Mouse (Mus musculus) cerebellum, adult 2 months (tissue): ENCODE results near the gene Map4.

Source experiments
- CTCF ChIP-seq: fragments of 200-500 bp; IDR thresholded peaks from 2 replicates; pipeline ENCODE4 v1.5.1; 2011; ENCODE audit warnings: low read depth, mild to moderate bottlenecking, control low read depth, low read length, moderate library complexity, borderline replicate concordance; ENCODE audit not compliant: insufficient read depth
- POLR2A ChIP-seq: fragments of 200-500 bp; IDR thresholded peaks from 2 replicates; pipeline ENCODE4 v1.6.1; 2011; ENCODE audit warnings: low read length, control low read depth, borderline replicate concordance; ENCODE audit not compliant: insufficient read depth

DNA sequence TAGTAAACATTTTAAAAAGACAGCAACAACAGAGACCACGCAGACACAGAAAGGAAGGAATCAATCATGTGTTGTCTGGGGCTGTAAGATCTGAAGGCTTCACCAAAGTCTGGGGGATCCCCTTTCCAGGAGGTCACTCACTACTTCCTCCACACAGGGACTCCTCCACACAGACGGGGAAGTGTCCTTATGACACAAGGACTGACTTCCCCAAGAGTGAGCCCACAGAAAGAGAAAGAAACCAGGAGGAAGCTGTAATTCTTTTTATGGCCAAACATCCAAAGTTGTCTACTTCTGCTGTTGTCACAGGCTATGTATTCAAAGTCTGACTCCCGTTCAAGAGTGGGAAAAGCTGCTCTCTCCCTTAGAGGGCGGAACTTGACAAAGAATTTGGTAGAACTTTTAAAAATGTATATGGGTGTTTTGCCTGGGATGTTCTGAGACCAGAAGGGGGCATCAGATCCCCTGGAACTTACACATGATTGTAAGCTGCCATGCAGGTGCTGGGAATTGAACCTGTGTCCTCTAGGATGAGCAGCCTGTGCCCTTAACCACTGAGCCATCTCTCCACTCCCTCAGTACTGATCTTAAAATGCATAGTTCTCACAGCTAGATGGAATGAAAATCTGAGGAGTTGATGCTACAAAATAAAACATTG, 16.9 kb upstream of the Map4 start:
- TF ChIP-seq CTCF (no peak), POLR2A (no peak)
